Mouse (Mus musculus): ENCODE measurements at regions not wholly inside any gene's neighbourhood (a gene's known extent, or its start where the extent isn't known, plus 50 kb on each side); places are given as distances from the start of the nearest gene placed in this dataset.

GRCm38 (mm10) chr3:154513566-154513965 lies 82.9 kb upstream of the Cryz start:
- H3K4me1 ChIP-seq (ENCODE audit: control insufficient read depth, insufficient read depth, low read length), result no peaks in the 10 kb centered on the region
- H3K27ac ChIP-seq (ENCODE audit: low read depth, low read length), result no peak overlapping the region
- ATAC-seq (ENCODE audit: low FRiP score, low TSS enrichment), result no peak
- H3K4me3 ChIP-seq (ENCODE audit: low read length), result no peak overlapping the region
- no peaks in the 10 kb centered on the region for H3K36me3 ChIP-seq (ENCODE audit: control insufficient read depth, insufficient read depth, low read length)
- 75% methylated on average over 4 of the region's 4 CpGs for WGBS
- no peaks in the 10 kb centered on the region for H3K9me3 ChIP-seq (ENCODE audit: control insufficient read depth, low read length)
- no peaks in the 10 kb centered on the region for H3K27me3 ChIP-seq (ENCODE audit: control insufficient read depth, insufficient read depth, low read length)
- no peak overlapping the region for H3K4me2 ChIP-seq (replicated peaks; ENCODE audit: low read depth, low read length)
- no peak overlapping the region for H3K9ac ChIP-seq (ENCODE audit: low read depth, low read length)

- no peak for ATAC-seq (ENCODE audit: low FRiP score, low TSS enrichment)
- no peak overlapping the region for H3K4me3 ChIP-seq (ENCODE audit: low read length)
- no peaks in the 10 kb centered on the region for H3K9me3 ChIP-seq (ENCODE audit: control insufficient read depth, low read length)
- H3K27ac ChIP-seq (ENCODE audit: low read depth, low read length), result no peak overlapping the region
- no peaks in the 10 kb centered on the region for H3K27me3 ChIP-seq (ENCODE audit: control insufficient read depth, insufficient read depth, low read length)
- no peak overlapping the region for H3K9ac ChIP-seq (ENCODE audit: low read depth, low read length)
- WGBS, result 70% methylated on average over 3 of the region's 3 CpGs
- H3K36me3 ChIP-seq (ENCODE audit: control insufficient read depth, insufficient read depth, low read length), result no peaks in the 10 kb centered on the region
- H3K4me2 ChIP-seq (replicated peaks; ENCODE audit: low read depth, low read length), result no peak overlapping the region
- H3K4me1 ChIP-seq (ENCODE audit: control insufficient read depth, insufficient read depth, low read length), result no peaks in the 10 kb centered on the region
Measured at GRCm38 (mm10) chr3:154510160-154510559, 86.4 kb upstream of the Cryz start.

- Histone ChIP-seq H3K4me1 (ENCODE audit: control insufficient read depth, insufficient read depth, low read length) (no peaks in the 10 kb centered on the region), H3K36me3 (ENCODE audit: control insufficient read depth, insufficient read depth, low read length) (no peaks in the 10 kb centered on the region), H3K4me2 (replicated peaks; ENCODE audit: low read depth, low read length) (no peak overlapping the region), H3K9ac (ENCODE audit: low read depth, low read length) (no peak overlapping the region), H3K27me3 (ENCODE audit: control insufficient read depth, insufficient read depth, low read length) (no peaks in the 10 kb centered on the region), H3K4me3 (ENCODE audit: low read length) (no peak overlapping the region), H3K9me3 (ENCODE audit: control insufficient read depth, low read length) (no peaks in the 10 kb centered on the region), H3K27ac (ENCODE audit: low read depth, low read length) (no peak overlapping the region)
- no peak for ATAC-seq (ENCODE audit: low FRiP score, low TSS enrichment)
- 84% methylated on average over 6 of the region's 6 CpGs for WGBS
Measured at GRCm38 (mm10) chr3:154509394-154509793, 87.1 kb upstream of the Cryz start.

GRCm38 (mm10) chr3:154493387-154493920 lies 103.1 kb upstream of the Cryz start:
- H3K4me3 ChIP-seq (ENCODE audit: low read length), result no peak overlapping the region

GRCm38 (mm10) chr3:154472426-154472825 lies 124.1 kb upstream of the Cryz start:
- Histone ChIP-seq H3K27ac (ENCODE audit: low read depth, low read length) (no peak overlapping the region), H3K36me3 (ENCODE audit: control insufficient read depth, insufficient read depth, low read length) (no peaks in the 10 kb centered on the region), H3K9me3 (ENCODE audit: control insufficient read depth, low read length) (no peaks in the 10 kb centered on the region), H3K27me3 (ENCODE audit: control insufficient read depth, insufficient read depth, low read length) (no peaks in the 10 kb centered on the region), H3K9ac (ENCODE audit: low read depth, low read length) (no peak overlapping the region), H3K4me1 (ENCODE audit: control insufficient read depth, insufficient read depth, low read length) (0 out of 2 replicates have a peak, but pooled peaks cover 4% of the 10 kb centered on the region), H3K4me3 (ENCODE audit: low read length) (no peak overlapping the region), H3K4me2 (replicated peaks; ENCODE audit: low read depth, low read length) (no peak overlapping the region)
- WGBS, result 63% methylated on average over 1 of the region's 2 CpGs
- ATAC-seq (ENCODE audit: low FRiP score, low TSS enrichment), result no peak

More at GRCm38 (mm10) chr3:154493387-154493920, 103.1 kb upstream of the Cryz start:
- ATAC-seq (ENCODE audit: low FRiP score, low TSS enrichment), result no peak
- Histone ChIP-seq H3K27me3 (ENCODE audit: control insufficient read depth, insufficient read depth, low read length) (no peaks in the 10 kb centered on the region), H3K36me3 (ENCODE audit: control insufficient read depth, insufficient read depth, low read length) (no peaks in the 10 kb centered on the region), H3K4me2 (replicated peaks; ENCODE audit: low read depth, low read length) (no peak overlapping the region), H3K9ac (ENCODE audit: low read depth, low read length) (no peak overlapping the region), H3K9me3 (ENCODE audit: control insufficient read depth, low read length) (no peaks in the 10 kb centered on the region), H3K27ac (ENCODE audit: low read depth, low read length) (no peak overlapping the region), H3K4me1 (ENCODE audit: control insufficient read depth, insufficient read depth, low read length) (no peaks in the 10 kb centered on the region)
- 92% methylated on average over 2 of the region's 2 CpGs for WGBS

GRCm38 (mm10) chr3:154467581-154468374 lies 128.7 kb upstream of the Cryz start:
- no peaks in the 10 kb centered on the region for H3K27me3 ChIP-seq (ENCODE audit: control insufficient read depth, insufficient read depth, low read length)
- 23% methylated on average over 13 of the region's 13 CpGs for WGBS
- ATAC-seq (ENCODE audit: low FRiP score, low TSS enrichment), result no peak
- no peak overlapping the region for H3K4me2 ChIP-seq (replicated peaks; ENCODE audit: low read depth, low read length)
- H3K27ac ChIP-seq (ENCODE audit: low read depth, low read length), result no peak overlapping the region
- no peaks in the 10 kb centered on the region for H3K36me3 ChIP-seq (ENCODE audit: control insufficient read depth, insufficient read depth, low read length)
- no peak overlapping the region for H3K4me3 ChIP-seq (ENCODE audit: low read length)
- no peak overlapping the region for H3K9ac ChIP-seq (ENCODE audit: low read depth, low read length)
- H3K4me1 ChIP-seq (ENCODE audit: control insufficient read depth, insufficient read depth, low read length), result 0 out of 2 replicates have a peak, but pooled peaks cover 4% of the 10 kb centered on the region
- no peaks in the 10 kb centered on the region for H3K9me3 ChIP-seq (ENCODE audit: control insufficient read depth, low read length)

- Histone ChIP-seq H3K36me3 (ENCODE audit: control insufficient read depth, insufficient read depth, low read length) (no peaks in the 10 kb centered on the region), H3K9ac (ENCODE audit: low read depth, low read length) (no peak overlapping the region), H3K4me1 (ENCODE audit: control insufficient read depth, insufficient read depth, low read length) (no peaks in the 10 kb centered on the region), H3K9me3 (ENCODE audit: control insufficient read depth, low read length) (no peaks in the 10 kb centered on the region), H3K27ac (ENCODE audit: low read depth, low read length) (no peak overlapping the region), H3K4me2 (replicated peaks; ENCODE audit: low read depth, low read length) (no peak overlapping the region), H3K27me3 (ENCODE audit: control insufficient read depth, insufficient read depth, low read length) (no peaks in the 10 kb centered on the region), H3K4me3 (ENCODE audit: low read length) (no peak overlapping the region)
- ATAC-seq (ENCODE audit: low FRiP score, low TSS enrichment), result no peak
- WGBS, result 79% methylated on average over 9 of the region's 9 CpGs
Measured at GRCm38 (mm10) chr3:154458208-154458607, 127.7 kb upstream of the Lhx8 start.

GRCm38 (mm10) chr3:154453025-154453424 lies 122.6 kb upstream of the Lhx8 start:
- no peaks in the 10 kb centered on the region; the same call in 1 of the 2 replicates for H3K9me3 ChIP-seq (ENCODE audit: control insufficient read depth, low read length)
- no peak overlapping the region for H3K27ac ChIP-seq (ENCODE audit: low read depth, low read length)
- H3K4me3 ChIP-seq (ENCODE audit: low read length), result no peak overlapping the region
- H3K27me3 ChIP-seq (ENCODE audit: control insufficient read depth, insufficient read depth, low read length), result no peaks in the 10 kb centered on the region
- ATAC-seq (ENCODE audit: low FRiP score, low TSS enrichment), result no peak
- no peak overlapping the region for H3K9ac ChIP-seq (ENCODE audit: low read depth, low read length)
- no peak overlapping the region for H3K4me2 ChIP-seq (replicated peaks; ENCODE audit: low read depth, low read length)
- H3K4me1 ChIP-seq (ENCODE audit: control insufficient read depth, insufficient read depth, low read length), result no peaks in the 10 kb centered on the region
- no peaks in the 10 kb centered on the region for H3K36me3 ChIP-seq (ENCODE audit: control insufficient read depth, insufficient read depth, low read length)

GRCm38 (mm10) chr3:154452585-154452984 lies 122.1 kb upstream of the Lhx8 start:
- Histone ChIP-seq H3K27ac (ENCODE audit: low read depth, low read length) (no peak overlapping the region), H3K4me3 (ENCODE audit: low read length) (no peak overlapping the region), H3K4me1 (ENCODE audit: control insufficient read depth, insufficient read depth, low read length) (no peaks in the 10 kb centered on the region), H3K9ac (ENCODE audit: low read depth, low read length) (no peak overlapping the region), H3K9me3 (ENCODE audit: control insufficient read depth, low read length) (no peaks in the 10 kb centered on the region; the same call in 1 of the 2 replicates), H3K27me3 (ENCODE audit: control insufficient read depth, insufficient read depth, low read length) (no peaks in the 10 kb centered on the region), H3K4me2 (replicated peaks; ENCODE audit: low read depth, low read length) (no peak overlapping the region), H3K36me3 (ENCODE audit: control insufficient read depth, insufficient read depth, low read length) (no peaks in the 10 kb centered on the region)
- WGBS, result 80% methylated on average over 6 of the region's 6 CpGs
- no peak for ATAC-seq (ENCODE audit: low FRiP score, low TSS enrichment)

Measured in kidney, embryonic 14.5 days (tissue).